Mouse (Mus musculus) B cell, adult 67 days (primary cell): ENCODE data around the gene Ilf2. TPM values are rescaled to one million over a fixed set of nuclear protein-coding genes. Genes with fewer than 3 reads are reported as not detected.

Experiments
- total RNA-seq, 2 experiments: library from RNA; stranded (reverse); gene quantifications; 4 replicates each; pipeline ENCODE4 v1.2.4; 2023

Ilf2 gene
- 10 to 100 TPM; 93.4 to 97.9 TPM for total RNA-seq

DNA sequence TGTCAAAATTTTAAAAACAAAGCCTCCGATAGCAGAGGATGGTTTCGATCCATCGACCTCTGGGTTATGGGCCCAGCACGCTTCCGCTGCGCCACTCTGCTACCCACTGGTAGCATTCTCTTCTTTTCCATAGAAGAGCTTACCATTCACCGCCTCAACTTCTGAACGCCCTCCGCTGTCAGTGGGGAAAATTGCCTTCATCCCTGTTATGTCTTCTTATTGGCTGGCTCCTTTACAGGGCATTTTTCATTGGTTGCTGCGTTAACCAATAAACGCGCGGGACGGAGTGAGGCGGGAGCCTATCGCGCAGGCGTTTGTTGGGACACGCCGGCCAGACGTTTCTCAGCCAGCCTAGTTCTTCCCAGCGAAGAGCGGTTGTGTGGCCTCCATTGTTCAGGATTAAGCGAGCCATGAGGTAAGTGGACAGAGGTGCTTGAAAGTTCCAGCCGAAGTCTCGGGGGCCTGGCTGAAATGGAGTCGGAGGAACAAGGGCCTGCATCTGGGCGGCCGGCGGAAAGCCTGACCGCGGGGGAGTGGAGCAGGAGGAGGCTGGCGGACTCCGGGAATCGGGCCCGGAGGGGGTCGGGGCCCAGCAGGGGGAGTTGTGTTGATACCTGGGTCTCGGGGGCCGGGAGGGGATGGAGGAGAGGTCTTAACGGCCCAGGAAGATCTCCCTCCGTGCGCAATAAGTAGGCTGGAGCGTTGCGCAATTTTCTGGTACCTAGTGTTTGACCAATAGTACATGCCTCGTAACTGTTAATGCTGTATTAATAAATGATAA lies at the start of gene Ilf2:
Gene Ilf2 (plus strand): TSS at position 296 of the 781 bp plus-strand sequence.

DNA sequence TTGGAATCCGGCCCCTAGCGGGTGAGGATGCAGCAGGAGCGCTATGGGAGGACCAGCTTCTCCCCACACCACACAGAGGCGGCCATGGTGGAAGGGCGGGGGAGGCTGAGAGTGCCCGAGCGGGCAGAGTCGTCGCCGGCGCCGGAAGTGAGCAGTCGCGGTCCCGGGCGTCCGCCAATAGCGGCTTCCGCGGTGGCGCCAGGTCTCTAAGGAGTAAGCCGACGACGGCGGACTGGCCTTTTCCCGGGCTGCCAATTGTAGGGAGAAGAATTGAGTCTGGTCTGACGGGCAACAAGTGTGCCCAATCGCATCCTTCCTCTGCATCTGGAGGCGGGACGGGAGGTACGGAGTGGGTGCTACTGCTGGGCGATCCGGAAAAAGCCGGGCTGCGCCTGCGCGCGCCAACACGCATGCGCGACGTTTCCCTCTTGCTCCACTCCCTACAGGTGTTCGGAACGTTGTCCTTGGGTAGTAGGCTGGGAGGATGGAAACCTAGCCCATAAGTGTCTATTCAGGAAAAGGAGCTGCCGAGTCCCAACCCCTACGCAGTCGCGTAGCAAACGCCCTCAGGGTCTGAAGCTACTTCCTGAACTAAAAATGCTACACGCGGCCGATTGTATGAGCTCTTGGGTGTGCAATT lies 42.4 kb upstream of the Ilf2 start, which contains the start of gene Ints3:
Gene Ints3 (minus strand): TSS at position 242 of the 640 bp plus-strand sequence.

DNA sequence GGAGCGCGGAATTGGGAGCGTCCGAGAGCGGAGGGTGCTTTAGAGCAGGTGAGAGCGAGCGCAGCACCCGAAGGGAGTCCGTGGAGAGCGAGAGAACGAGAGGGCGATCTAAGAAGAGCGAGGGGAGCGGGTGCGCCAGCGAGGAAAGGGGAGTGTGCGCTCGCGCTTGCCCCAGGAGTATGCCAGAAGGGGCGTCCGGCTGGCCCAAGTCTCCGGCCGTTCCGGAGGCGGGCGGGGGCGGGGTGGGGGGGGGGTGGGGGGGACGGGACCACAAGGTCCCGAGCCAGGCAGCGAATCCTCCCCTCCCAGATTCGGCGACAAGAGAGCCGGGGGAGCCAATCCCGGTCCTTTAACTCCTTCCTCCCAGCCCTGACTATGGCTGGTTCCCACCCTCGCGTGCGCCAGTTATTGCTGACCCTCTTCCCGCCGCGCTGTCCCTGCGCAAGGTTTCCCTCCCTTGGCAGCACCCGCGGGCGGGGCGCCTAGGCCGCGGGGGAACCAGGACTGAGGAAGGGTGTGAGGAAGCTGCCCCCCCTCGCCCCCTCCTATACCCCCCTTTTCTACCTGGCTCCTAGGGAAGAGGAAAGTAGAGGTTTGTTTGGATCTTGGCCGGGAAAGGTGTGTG lies 10.1 kb upstream of the Ilf2 start, which contains the start of gene Npr1:
Gene Npr1 (minus strand): TSS at position 181 of the 625 bp plus-strand sequence.

DNA sequence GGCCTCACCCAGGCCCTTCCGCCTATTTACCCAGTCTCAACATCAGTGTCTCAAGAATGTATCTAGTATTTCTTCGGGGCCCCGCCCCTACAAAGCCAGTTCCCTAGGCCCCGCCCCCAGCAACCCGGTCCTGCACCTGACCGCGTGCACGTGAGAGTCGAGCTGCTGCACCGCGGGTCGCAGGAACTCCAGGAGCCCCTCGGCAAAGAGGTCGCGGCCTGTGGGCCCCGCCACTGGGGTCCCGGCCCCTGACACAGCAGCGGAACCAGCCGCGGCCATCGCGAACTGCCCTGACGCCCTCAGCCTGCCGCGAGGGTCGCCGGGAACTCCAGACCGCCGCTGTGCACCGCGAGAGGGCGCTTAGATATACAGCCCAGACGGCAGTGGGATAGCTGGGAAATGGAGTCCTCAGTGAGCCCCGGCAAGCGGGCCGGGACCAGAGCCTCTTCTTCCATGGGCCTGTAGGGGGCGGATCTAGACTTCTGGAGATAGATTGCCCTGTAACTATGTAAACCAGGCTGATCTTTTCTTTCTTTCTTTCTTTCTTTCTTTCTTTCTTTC lies 14.8 kb downstream of the Ilf2 start, which contains the start of gene Snapin:
Gene Snapin (minus strand): TSS at position 338 of the 561 bp plus-strand sequence.

DNA sequence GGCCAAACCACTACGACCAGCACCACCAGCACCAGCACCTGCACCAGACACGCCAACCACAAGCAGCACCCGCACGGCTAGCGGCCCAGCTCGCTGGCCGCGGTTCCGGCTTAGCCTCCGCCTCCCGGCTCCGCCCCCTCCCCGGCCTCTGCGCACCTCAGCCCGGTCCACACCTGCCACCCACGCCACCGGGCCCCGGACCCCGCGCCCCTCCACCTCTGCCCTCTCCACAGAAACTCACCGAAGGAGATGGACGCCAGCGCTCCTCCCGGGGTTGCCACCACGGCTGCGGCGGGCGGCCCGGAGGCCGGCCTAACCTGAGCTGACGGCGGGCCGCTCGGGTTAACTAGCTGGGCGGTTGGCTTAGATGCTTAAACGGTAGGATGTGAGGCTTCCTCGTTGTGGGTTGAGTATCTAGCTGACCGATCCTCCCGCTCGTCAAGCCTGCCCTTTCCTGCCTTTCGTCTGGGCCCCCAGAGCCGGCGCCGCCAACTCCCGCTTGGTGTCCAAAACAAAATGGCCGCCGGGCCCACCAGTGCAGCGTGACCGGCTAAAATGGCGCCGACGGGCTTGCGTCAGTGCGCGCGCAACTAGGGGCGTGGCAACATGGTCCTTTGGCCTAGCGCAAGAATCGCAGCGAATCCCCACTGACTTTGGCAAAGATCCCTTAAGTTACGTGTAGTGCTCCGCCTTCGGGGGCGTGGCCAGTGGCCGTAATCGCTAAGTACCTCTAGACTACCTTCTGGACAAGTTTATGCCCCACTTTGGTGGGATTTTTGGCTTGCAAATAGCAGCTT lies 33.2 kb downstream of the Ilf2 start, which contains the start of gene Chtop:
Gene Chtop (minus strand): TSS at position 549 of the 797 bp plus-strand sequence.

DNA sequence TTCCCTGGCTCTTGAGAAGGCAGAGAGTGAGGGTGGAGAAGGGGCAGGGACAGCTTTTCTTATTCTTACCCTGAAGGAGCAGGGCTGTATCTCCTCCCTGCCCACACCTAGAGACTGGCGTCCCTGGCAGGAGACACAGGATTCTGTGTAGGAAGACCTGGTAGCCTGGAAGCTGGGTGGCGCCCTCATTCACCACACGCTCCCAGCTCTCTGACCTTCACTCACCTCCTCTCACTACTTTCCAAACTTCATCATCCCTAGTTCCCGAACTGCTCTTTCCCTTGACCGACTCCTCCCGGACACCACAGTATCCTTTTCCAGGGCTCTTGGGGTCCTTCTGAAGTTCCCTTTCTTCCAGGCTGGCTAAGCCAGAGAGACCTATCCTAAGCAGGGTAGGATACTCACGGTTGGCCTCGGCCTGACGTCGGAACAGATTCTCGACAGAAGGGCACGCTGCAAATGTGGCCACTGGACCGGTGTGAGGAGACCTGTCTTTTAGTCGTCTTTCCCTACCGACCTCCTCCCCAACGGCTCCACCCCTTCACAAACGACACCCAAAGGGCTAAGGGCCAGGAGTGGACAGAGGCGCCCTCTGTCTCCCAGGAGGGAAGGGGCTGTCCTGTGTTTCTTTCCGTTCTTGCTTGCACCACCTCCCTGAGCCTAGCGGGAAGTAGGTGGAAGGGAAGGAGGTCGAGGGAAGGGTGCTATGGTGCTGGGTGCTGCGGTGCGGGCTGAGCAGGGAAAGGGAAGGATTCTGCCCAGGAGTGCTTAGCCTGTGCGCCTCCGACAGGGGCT lies 38.1 kb downstream of the Ilf2 start, which contains the start of the genes S100a1 and S100a13:
Gene S100a1 (minus strand): TSS at position 597 of the 795 bp plus-strand sequence.
Gene S100a13 (plus strand): TSS at position 640 of the 795 bp plus-strand sequence.

DNA sequence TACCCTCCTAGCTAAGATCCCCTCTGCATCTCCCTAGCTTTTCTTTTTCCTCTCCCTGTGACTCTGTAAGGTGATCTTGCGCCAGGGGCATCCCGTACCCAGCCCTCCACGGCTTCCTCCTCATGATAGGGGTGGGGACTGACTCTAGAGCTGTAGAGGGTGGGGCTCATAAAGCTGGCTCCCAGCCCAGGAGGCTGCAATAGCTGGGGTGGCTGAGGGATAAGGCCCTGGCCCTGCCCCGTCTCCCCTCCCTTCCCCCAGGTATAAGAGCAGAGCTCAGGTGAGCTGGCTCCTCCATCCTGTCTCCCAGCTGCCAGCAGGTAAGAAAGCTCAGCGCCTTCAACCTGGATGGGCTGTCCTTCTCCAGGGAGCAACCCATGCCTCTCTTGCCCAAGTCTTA lies 50.7 kb downstream of the Ilf2 start, which contains the start of gene S100a14:
Gene S100a14 (plus strand): TSS at position 277 of the 400 bp plus-strand sequence.

DNA sequence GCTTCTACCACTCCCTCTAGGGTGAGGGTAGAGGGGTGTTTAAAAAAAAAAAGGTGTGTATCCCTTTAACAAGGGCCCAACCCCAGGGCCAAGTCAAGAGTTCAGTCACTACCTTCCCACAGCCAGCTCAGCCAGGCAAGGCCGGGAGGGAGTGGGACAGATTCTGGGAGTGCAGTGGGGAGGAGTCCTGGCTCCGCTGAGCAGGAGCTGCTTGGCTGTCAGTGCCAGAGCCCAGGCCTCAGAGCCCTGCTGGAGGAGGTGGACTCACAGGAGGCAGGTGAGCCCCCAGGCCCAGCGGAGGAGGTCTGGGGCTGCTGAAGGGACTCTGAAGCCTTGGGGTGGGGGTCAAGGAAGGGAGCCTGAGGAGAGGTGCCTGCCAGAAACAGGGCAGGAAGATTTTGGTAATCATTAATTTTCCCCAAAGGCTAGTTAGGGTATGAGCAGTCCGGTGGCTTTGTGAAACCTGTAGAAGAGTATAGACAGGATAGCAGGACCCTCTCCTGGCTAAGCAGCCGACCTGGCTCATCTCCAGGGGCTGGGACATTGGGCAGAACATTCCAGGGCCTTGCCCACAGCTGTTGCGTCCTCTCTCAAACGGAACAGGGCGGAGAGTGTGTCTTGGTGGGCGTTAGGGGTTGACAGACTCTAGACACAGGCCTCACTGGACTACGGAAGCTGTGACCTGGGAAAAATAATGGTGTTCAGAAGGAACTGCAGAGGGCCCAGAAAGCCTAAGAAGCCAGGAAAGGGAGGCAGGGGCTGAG lies 61.4 kb downstream of the Ilf2 start, which contains the start of gene S100a16:
Gene S100a16 (plus strand): TSS at position 114 of the 764 bp plus-strand sequence.

Other genes with a start within 250 kb of the Ilf2 start
- gene Jtb, start 244.5 kb upstream of the Ilf2 start, total RNA-seq, result 10 to 100 TPM; 88.8 to 93.1 TPM
- gene Creb3l4, start 232.6 kb upstream of the Ilf2 start, total RNA-seq, result not detected
- gene Slc39a1, start 228.0 kb upstream of the Ilf2 start, total RNA-seq, result 10 to 100 TPM; 33.9 to 37.5 TPM
- gene Crtc2, start 222.0 kb upstream of the Ilf2 start, total RNA-seq, result 100 to 1,000 TPM; 193 to 194 TPM
- gene Dennd4b, start 210.9 kb upstream of the Ilf2 start, total RNA-seq, result 100 to 1,000 TPM; 180 TPM
- 100 to 1,000 TPM; 120 to 129 TPM for gene Gatad2b, start 182.9 kb upstream of the Ilf2 start, total RNA-seq
- gene Slc27a3, start 86.2 kb upstream of the Ilf2 start, total RNA-seq, result 1 to 10 TPM; 1.4 to 3.3 TPM
- gene Ints3, start 42.5 kb upstream of the Ilf2 start, total RNA-seq, result 10 to 100 TPM; 60.8 to 63.6 TPM
- gene Npr1, start 10.3 kb upstream of the Ilf2 start, total RNA-seq, result not detected
- gene Snapin, start 14.9 kb downstream of the Ilf2 start, total RNA-seq, result 10 to 100 TPM; 63.2 to 64.4 TPM
- 100 to 1,000 TPM; 198 to 203 TPM for gene Chtop, start 33.4 kb downstream of the Ilf2 start, total RNA-seq
- not detected for gene S100a1, start 38.3 kb downstream of the Ilf2 start, total RNA-seq
- 10 to 100 TPM; 18.4 to 23.5 TPM for gene S100a13, start 38.3 kb downstream of the Ilf2 start, total RNA-seq
- 1 to 10 TPM in 1 of 2 experiments, under 1 TPM in 1; 0.70 to 1.2 TPM for gene S100a14, start 50.7 kb downstream of the Ilf2 start, total RNA-seq
- gene S100a16, start 61.1 kb downstream of the Ilf2 start, total RNA-seq, result not detected
- gene S100a3, start 84.5 kb downstream of the Ilf2 start, total RNA-seq, result not detected
- not detected for gene S100a2, start 114.1 kb downstream of the Ilf2 start, total RNA-seq
- gene Gm42674, start 125.8 kb downstream of the Ilf2 start, total RNA-seq, result not detected
- gene S100a4, start 127.6 kb downstream of the Ilf2 start, total RNA-seq, result 10 to 100 TPM; 51.9 to 57.1 TPM
- 1 to 10 TPM; 5.2 to 5.4 TPM for gene S100a5, start 132.4 kb downstream of the Ilf2 start, total RNA-seq
- gene S100a6, start 136.8 kb downstream of the Ilf2 start, total RNA-seq, result 100 to 1,000 TPM in 1 of 2 experiments, 10 to 100 TPM in 1; 78.7 to 101 TPM
- gene S100a7a, start 177.9 kb downstream of the Ilf2 start, total RNA-seq, result not detected
- 10 to 100 TPM in 1 of 2 experiments, 1 to 10 TPM in 1; 6.8 to 14.3 TPM for gene S100a8, start 192.9 kb downstream of the Ilf2 start, total RNA-seq
- 10 to 100 TPM in 1 of 2 experiments, 1 to 10 TPM in 1; 9.6 to 10.5 TPM for gene S100a9, start 219.6 kb downstream of the Ilf2 start, total RNA-seq